Mouse (Mus musculus) kidney, adult 11 months (tissue): ENCODE results near the gene Sbk1.
"Not testable (repeated sequence)": the region's sequence is repeated elsewhere in the genome, so short reads cannot be mapped to it uniquely, and the experiment has no call there.

Source experiments
- DNase-seq: peaks from one replicate; pipeline ENCODE4 v3.0.0; 2022

Sbk1 gene

GRCm38 (mm10) chr7:126288104-126288497 is 15.7 kb downstream of the Sbk1 start:
- DNase-seq: no peak

- DNase-seq: no peak
Measured at GRCm38 (mm10) chr7:126288571-126289091, 16.2 kb downstream of the Sbk1 start.

- DNase-seq: no peak
Measured at GRCm38 (mm10) chr7:126289371-126289770, 17.0 kb downstream of the Sbk1 start.

GRCm38 (mm10) chr7:126289956-126290355 is 17.5 kb downstream of the Sbk1 start:
- no peak for DNase-seq

- no peak for DNase-seq
Measured at GRCm38 (mm10) chr7:126291681-126292545, 19.5 kb downstream of the Sbk1 start.

- no peak for DNase-seq
Measured at GRCm38 (mm10) chr7:126293091-126293490, 20.7 kb downstream of the Sbk1 start.

- DNase-seq: no peak
Measured at GRCm38 (mm10) chr7:126297579-126298460, 25.4 kb downstream of the Sbk1 start.

GRCm38 (mm10) chr7:126298856-126299255 is 26.4 kb downstream of the Sbk1 start:
- DNase-seq: no peak

- DNase-seq: not testable (repeated sequence)
Measured at GRCm38 (mm10) chr7:126301831-126302230, 29.4 kb downstream of the Sbk1 start.

GRCm38 (mm10) chr7:126311822-126312221 is 39.4 kb downstream of the Sbk1 start:
- DNase-seq: no peak

- no peak for DNase-seq
Measured at GRCm38 (mm10) chr7:126313309-126313708, 40.9 kb downstream of the Sbk1 start.

- DNase-seq: no peak
Measured at GRCm38 (mm10) chr7:126314273-126314672, 41.9 kb downstream of the Sbk1 start.

- peak; percentile 48 for DNase-seq
Measured at GRCm38 (mm10) chr7:126323729-126324128, 51.3 kb downstream of the Sbk1 start.

- DNase-seq: no peak
Measured at GRCm38 (mm10) chr7:126324791-126325190, 52.4 kb downstream of the Sbk1 start.

GRCm38 (mm10) chr7:126325576-126326273 is 53.3 kb downstream of the Sbk1 start:
- not testable (repeated sequence) for DNase-seq

- not testable (repeated sequence) for DNase-seq
Measured at GRCm38 (mm10) chr7:126328848-126329247, 56.4 kb downstream of the Sbk1 start.

GRCm38 (mm10) chr7:126329907-126330645 is 57.7 kb downstream of the Sbk1 start:
- DNase-seq: no peak

- DNase-seq: no peak
Measured at GRCm38 (mm10) chr7:126330693-126331092, 58.3 kb downstream of the Sbk1 start.

- no peak for DNase-seq
Measured at GRCm38 (mm10) chr7:126332691-126333090, 60.3 kb downstream of the Sbk1 start.

- DNase-seq: no peak
Measured at GRCm38 (mm10) chr7:126335556-126335955, 63.1 kb downstream of the Sbk1 start.

GRCm38 (mm10) chr7:126338906-126339305 is 66.5 kb downstream of the Sbk1 start:
- no peak for DNase-seq

GRCm38 (mm10) chr7:126339521-126339971 is 67.1 kb downstream of the Sbk1 start:
- DNase-seq: no peak
